Mouse (Mus musculus) embryonic facial prominence, embryonic 13.5 days (tissue): Measurements from ENCODE around the gene Fbxl3. TPM values are rescaled to one million over a fixed set of nuclear protein-coding genes. Genes with fewer than 3 reads are reported as not detected.

Experiments used
- ATAC-seq: fragments of 200-750 bp; cut with Nextera tagmentation; 2 replicates; pipeline ENCODE4 v1.8.0; 2017; ENCODE audit warnings: low read depth; ENCODE audit not compliant: insufficient number of reproducible peaks, insufficient read depth, low FRiP score, low TSS enrichment
- H3K27ac ChIP-seq: fragments of 300-500 bp; sonication (generic); 2 replicates; pipeline ENCODE4 v1.5.1; 2015; ENCODE audit warnings: moderate library complexity, mild to moderate bottlenecking, inconsistent platforms
- H3K27me3 ChIP-seq: fragments of 300-500 bp; sonication (generic); 2 replicates; pipeline ENCODE4 v1.6.1; 2015; ENCODE audit warnings: mild to moderate bottlenecking, inconsistent platforms
- H3K36me3 ChIP-seq: fragments of 300-500 bp; sonication (generic); 2 replicates; pipeline ENCODE4 v1.6.1; 2015; ENCODE audit warnings: mild to moderate bottlenecking, inconsistent platforms
- H3K4me1 ChIP-seq: fragments of 300-500 bp; sonication (generic); 2 replicates; pipeline ENCODE4 v1.6.1; 2015; ENCODE audit warnings: inconsistent platforms
- H3K4me2 ChIP-seq: fragments of 300-500 bp; sonication (generic); 2 replicates; pipeline ENCODE4 v1.6.1; 2015; ENCODE audit warnings: moderate library complexity, mild to moderate bottlenecking, inconsistent platforms
- H3K4me3 ChIP-seq: fragments of 300-500 bp; sonication (generic); 2 replicates; pipeline ENCODE4 v1.5.1; 2015; ENCODE audit warnings: mild to moderate bottlenecking, inconsistent platforms
- H3K9ac ChIP-seq: fragments of 300-500 bp; sonication (generic); 2 replicates; pipeline ENCODE4 v1.6.1; 2015; ENCODE audit warnings: mild to moderate bottlenecking, inconsistent platforms
- H3K9me3 ChIP-seq: fragments of 300-500 bp; sonication (generic); 2 replicates; pipeline ENCODE4 v1.6.1; 2016; ENCODE audit warnings: inconsistent platforms
- WGBS: fragments of 180-500 bp; shearing (Covaris S2); methylation state at CpG from one replicate; pipeline ENCODE4 v1.1.7; 2015; ENCODE audit warnings: mixed read lengths; 5-methylcytosine and 5-hydroxymethylcytosine counted together
- polyA plus RNA-seq: library from polyadenylated mRNA; unstranded; fragments of >200 nt; fragmentation: Nextera tagmentation; extraction: Ambion mirVana; gene quantifications from 2 replicates; pipeline ENCODE4 v1.2.1, GENCODE M21; 2015

Fbxl3 gene
- polyA plus RNA-seq, 1 experiment from 2014 or later, result 28.0 TPM

DNA sequence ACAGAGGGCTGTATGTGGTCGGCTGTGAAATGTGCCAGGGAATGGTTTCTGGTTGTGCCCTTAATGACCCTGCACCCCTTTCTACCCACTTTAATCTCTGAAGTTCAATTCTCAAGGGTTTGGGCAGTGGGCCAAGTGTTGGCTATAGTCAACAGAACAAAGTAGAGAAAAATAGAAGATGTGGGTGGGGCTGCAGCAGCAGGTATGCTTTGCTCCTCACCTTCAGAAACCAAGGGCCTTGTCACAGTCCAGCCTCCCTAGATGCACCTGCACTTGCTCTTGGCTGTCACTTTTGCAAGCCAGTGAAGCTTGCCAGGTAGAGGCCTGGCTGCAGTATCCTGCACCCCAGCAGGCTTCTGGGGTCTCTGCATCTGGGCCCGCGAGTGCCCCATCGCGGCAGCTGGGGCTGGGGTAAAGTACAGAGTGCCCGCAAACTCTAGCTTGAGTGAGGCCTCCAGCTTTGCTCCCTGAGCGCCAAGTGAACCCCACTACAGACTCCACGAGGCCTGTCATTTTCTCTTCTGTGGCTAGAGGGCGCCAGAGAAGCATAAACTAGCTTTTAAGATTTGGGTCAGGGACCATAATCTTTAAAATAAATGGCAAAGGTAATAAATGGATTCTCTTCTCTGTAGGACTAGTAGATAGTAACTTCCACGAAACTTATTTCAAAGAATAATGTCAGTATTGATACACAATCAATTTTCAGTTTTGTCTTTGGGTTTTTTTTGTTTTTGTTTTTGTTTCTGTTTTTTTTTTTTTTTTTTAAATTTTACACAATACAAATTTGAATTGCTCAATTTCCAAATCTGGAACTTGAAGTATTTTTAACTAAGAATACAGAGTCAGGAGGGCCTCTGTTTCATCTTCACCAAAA, 33.8 kb downstream of the Fbxl3 start:
- Histone ChIP-seq H3K27ac (no peak overlapping the region), H3K4me1 (peaks cover 6% of the 10 kb centered on the region; the same call in 1 of the 2 replicates), H3K4me2 (no peak overlapping the region), H3K36me3 (no peaks in the 10 kb centered on the region), H3K4me3 (no peak overlapping the region), H3K27me3 (no peaks in the 10 kb centered on the region), H3K9ac (no peak overlapping the region), H3K9me3 (no peaks in the 10 kb centered on the region)
- no peak for ATAC-seq
- 12% methylated on average over 10 of the region's 10 CpGs for WGBS

DNA sequence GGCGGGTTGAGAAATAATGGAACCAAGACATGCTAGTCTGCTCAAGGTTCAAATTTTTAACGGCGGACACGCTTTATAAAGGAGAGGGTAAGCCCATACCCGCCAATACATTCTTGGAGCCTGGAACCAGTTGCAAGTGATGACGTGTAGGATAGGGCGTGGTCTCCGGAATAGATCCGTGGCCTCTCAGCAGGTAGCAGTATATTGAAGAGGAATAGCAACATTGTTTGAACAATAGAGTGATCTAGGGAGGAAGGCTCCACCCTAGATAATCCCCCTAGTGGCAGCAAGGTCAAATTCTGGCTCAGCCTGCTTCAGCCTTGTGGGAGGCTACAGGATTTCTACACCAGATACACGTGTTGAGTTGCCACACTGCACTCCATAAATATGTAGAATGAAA, 39.9 kb downstream of the Fbxl3 start:
- no peaks in the 10 kb centered on the region for H3K36me3 ChIP-seq
- no peak overlapping the region for H3K4me3 ChIP-seq
- no peaks in the 10 kb centered on the region for H3K4me1 ChIP-seq
- no peaks in the 10 kb centered on the region for H3K27me3 ChIP-seq
- no peak for ATAC-seq
- H3K9ac ChIP-seq, result no peak overlapping the region
- no peak overlapping the region for H3K27ac ChIP-seq
- H3K4me2 ChIP-seq, result no peak overlapping the region
- no peaks in the 10 kb centered on the region for H3K9me3 ChIP-seq
- 83% methylated on average over 10 of the region's 10 CpGs for WGBS

DNA sequence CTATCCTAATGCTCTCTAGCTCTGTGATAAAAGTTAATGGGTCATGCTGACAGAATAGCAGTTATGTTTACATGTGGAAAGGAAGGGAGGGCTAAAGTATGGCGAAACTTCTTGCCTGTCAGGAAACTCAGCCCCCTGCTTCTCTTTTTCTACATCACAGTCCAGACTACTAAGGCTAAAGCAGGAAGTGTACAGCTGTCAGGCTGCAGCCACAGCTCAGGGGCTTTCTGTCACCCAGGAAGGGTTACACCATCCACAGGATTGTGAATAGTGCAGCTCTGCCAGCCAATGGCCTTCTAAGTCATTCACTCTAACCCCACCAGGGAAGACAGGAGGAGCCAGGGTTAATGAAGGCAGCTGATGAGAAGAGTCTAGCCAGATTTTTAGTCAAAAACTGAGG, 40.4 kb downstream of the Fbxl3 start:
- no peaks in the 10 kb centered on the region for H3K36me3 ChIP-seq
- no peaks in the 10 kb centered on the region for H3K4me1 ChIP-seq
- H3K9me3 ChIP-seq, result no peaks in the 10 kb centered on the region
- ATAC-seq, result no peak
- H3K9ac ChIP-seq, result no peak overlapping the region
- H3K27me3 ChIP-seq, result no peaks in the 10 kb centered on the region
- no peak overlapping the region for H3K4me2 ChIP-seq
- H3K27ac ChIP-seq, result no peak overlapping the region
- H3K4me3 ChIP-seq, result no peak overlapping the region
- 68% methylated on average over 1 of the region's 1 CpGs for WGBS

DNA sequence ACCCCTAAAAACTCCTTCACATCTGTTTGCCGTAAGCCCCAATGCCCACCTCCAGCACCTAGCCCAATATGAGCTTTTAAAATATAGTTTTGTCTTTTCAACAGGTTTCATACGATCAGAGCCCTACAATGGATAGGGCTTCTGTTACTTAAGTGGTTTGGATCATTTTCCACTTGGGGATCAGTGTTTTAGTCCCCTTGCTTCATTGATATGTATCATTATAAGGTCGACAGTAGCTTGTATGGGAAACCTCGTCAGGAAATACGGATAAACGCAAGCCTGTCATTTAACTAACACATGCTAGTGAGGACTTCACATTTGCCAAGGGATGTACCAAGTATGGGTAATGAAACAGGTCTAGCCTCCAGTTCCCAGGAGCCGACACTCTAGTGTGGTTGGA, 42.8 kb downstream of the Fbxl3 start:
- Histone ChIP-seq H3K27ac (no peak overlapping the region), H3K27me3 (no peaks in the 10 kb centered on the region), H3K9me3 (no peaks in the 10 kb centered on the region), H3K9ac (no peak overlapping the region), H3K4me1 (no peaks in the 10 kb centered on the region), H3K4me2 (no peak overlapping the region), H3K4me3 (no peak overlapping the region), H3K36me3 (no peaks in the 10 kb centered on the region)
- no peak for ATAC-seq
- WGBS, result 86% methylated on average over 7 of the region's 7 CpGs

DNA sequence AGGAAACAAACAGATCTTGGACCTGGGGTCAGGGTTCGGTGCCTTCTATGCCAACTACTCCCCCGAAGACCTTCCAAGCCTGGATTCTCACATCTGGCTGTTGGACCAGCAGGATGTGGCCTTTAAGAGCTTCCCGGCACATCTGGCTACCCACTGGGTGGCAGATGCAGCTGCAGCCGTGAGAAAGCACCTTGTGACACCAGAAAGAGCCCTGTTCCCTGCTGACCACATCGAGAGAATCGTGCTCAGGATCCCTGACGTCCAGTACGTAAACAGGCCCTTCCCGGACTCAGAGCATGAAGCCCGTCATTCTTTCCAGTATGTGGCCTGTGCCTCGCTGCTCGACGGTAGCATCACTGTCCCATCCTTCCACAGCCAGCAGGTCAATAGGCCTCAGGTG, 44.6 kb downstream of the Fbxl3 start:
- Histone ChIP-seq H3K27me3 (no peaks in the 10 kb centered on the region), H3K4me3 (no peak overlapping the region), H3K4me2 (no peak overlapping the region), H3K9ac (no peak overlapping the region), H3K4me1 (no peaks in the 10 kb centered on the region), H3K27ac (no peak overlapping the region), H3K9me3 (no peaks in the 10 kb centered on the region), H3K36me3 (no peaks in the 10 kb centered on the region)
- WGBS, result 85% methylated on average over 13 of the region's 13 CpGs
- no peak for ATAC-seq

DNA sequence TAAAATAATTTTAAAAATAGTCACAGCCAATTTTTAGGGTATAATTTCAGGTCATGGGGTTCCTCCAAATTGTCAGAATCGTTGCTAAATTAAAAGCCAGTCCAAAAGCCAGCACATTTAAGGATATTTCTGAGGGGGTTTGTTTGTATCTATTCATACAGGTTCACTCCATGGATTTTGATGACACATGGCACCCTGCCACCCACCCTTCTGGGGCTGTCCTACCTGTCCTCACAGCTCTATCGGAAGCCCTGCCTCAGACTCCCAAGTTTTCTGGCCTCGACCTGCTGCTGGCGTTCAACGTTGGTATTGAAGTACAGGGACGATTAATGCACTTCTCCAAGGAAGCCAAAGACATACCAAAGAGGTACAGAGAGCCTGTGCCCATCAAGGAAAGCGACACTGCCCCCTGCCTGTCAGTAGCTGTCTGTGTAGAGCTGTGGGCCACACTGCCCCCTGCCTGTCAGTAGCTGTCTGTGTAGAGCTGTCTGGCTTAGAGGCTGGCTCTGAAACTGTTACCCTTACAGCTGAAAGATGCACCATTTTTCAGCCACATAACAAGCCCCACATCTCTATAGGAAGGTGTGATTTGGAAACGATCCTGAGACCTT, 48.1 kb downstream of the Fbxl3 start:
- no peaks in the 10 kb centered on the region for H3K27me3 ChIP-seq
- no peaks in the 10 kb centered on the region for H3K36me3 ChIP-seq
- WGBS, result 39% methylated on average over 8 of the region's 8 CpGs
- H3K4me3 ChIP-seq, result no peak overlapping the region
- no peaks in the 10 kb centered on the region for H3K9me3 ChIP-seq
- no peak for ATAC-seq
- H3K27ac ChIP-seq, result no peak overlapping the region
- H3K4me1 ChIP-seq, result peaks cover 7% of the 10 kb centered on the region; the same call in 1 of the 2 replicates
- no peak overlapping the region for H3K4me2 ChIP-seq
- no peak overlapping the region for H3K9ac ChIP-seq

DNA sequence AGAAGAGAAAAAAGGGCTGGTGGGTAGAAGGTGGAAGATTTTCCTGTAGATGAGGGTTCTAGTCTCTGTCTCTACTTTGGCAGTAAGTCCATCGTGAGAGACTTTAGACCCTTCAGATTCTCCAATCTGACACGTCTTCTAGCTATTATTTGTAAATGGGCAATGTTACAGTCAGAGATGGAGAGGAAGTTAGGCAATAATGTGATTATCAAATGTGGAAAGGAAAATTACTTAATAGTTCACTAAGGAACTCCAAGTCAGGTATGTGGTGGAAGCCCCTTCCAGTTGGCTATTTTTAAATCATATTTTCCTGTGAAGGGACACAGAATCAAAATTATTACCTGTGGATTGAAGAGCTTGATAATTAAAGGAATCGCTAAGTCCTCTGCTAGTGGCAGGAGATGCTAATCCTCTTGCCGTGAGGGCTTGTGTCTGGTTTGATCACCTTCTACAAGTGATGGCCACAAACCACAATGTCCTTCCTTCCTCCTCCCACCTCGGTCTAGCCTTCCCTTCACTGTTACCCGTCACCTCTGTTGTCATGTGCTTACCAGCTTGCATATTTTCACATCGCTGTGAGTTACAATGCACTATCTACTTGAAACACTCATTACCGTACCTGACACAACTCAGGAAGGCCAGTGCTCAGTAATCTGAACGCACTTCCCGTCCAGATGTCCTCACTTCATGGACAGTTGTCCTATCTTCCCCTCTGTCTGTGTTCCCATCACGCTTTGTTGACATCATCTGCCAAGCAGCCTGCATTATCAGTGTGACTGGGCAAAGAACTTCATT, 50.9 kb downstream of the Fbxl3 start:
- Histone ChIP-seq H3K4me2 (no peak overlapping the region), H3K27me3 (no peaks in the 10 kb centered on the region), H3K4me3 (no peak overlapping the region), H3K4me1 (peaks cover 7% of the 10 kb centered on the region; the same call in 1 of the 2 replicates), H3K9ac (no peak overlapping the region), H3K36me3 (no peaks in the 10 kb centered on the region), H3K9me3 (no peaks in the 10 kb centered on the region), H3K27ac (no peak overlapping the region)
- no peak for ATAC-seq
- WGBS, result 84% methylated on average over 11 of the region's 11 CpGs

DNA sequence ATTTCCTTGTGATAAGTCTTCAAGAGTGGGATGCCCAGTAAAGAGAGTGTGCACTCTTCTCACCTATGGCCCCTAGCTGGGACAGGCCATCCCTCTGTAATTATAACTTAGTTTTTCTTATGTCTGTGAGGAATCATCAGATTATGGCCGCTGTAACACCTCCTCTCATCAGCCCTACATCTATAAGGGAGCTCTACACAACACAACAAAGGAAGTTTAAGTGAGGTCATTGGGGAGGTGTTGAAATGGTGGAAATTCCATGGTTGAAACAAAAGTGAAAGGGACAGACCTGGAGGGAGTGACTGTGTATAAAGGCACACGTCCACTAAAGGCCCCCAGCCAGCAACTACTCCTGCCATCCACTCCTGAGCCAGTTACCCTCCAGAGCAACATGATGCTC, 52.7 kb downstream of the Fbxl3 start, which contains the start of gene Acod1:
Gene Acod1 (plus strand): TSS at position 301 of the 400 bp plus-strand sequence.
- Histone ChIP-seq H3K9ac (no peak within 1 kb of the TSS), H3K36me3 (no peaks in the 10 kb centered on the region), H3K4me1 (peaks cover 7% of the 10 kb centered on the region; the same call in 1 of the 2 replicates), H3K4me3 (no peak within 1 kb of the TSS), H3K9me3 (no peaks in the 10 kb centered on the region), H3K27me3 (no peaks in the 10 kb centered on the region), H3K27ac (no peak within 1 kb of the TSS), H3K4me2 (no peak within 1 kb of the TSS)
- WGBS, result 84% methylated on average over 2 of the region's 2 CpGs
- no peak for ATAC-seq

DNA sequence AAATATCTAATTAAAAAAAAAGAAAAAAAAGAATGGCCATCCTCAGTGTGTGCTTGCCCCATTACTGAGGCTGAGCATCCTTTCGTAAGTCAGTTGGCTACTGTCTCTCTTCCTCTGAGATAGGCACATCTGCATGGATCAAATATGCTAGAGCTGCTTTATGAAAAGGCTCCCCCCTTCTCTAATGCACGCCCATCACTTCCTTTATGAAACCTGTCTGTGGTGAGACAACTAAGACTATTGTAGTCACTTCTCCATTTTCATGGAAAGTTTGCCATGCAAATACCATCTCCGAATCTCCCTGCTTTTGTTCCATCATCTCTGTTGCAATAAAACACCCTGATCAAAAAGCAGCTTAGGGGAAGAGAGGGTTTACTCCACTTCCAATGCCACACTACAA, 62.4 kb downstream of the Fbxl3 start:
- H3K4me1 ChIP-seq, result no peaks in the 10 kb centered on the region
- 87% methylated on average over 3 of the region's 3 CpGs for WGBS
- H3K9me3 ChIP-seq, result no peaks in the 10 kb centered on the region
- no peak overlapping the region for H3K27ac ChIP-seq
- H3K36me3 ChIP-seq, result no peaks in the 10 kb centered on the region
- H3K4me2 ChIP-seq, result no peak overlapping the region
- ATAC-seq, result no peak
- no peak overlapping the region for H3K9ac ChIP-seq
- no peak overlapping the region for H3K4me3 ChIP-seq
- H3K27me3 ChIP-seq, result no peaks in the 10 kb centered on the region

DNA sequence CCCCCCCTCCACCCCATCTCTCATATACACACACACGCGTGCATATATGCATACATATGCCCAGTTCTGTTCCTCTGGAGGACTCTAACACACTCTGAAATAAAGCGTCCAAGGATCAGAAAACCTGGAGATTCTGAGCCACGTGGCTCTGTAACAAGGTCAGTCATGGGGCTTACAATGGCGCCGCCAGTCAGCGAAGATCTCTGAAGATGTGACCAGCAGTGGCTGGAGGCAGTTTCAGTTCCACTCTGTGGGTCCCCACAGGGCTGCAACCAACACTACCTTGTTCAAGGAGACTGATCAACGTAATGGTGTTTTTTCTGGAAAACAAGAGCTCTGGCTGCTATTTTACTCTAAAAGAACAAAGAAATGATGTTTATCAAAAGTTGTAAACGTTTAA, 65.3 kb downstream of the Fbxl3 start:
- no peaks in the 10 kb centered on the region for H3K36me3 ChIP-seq
- ATAC-seq, result no peak
- H3K4me2 ChIP-seq, result no peak overlapping the region
- 85% methylated on average over 9 of the region's 9 CpGs for WGBS
- no peak overlapping the region for H3K4me3 ChIP-seq
- no peak overlapping the region for H3K27ac ChIP-seq
- no peaks in the 10 kb centered on the region for H3K4me1 ChIP-seq
- H3K27me3 ChIP-seq, result no peaks in the 10 kb centered on the region
- no peak overlapping the region for H3K9ac ChIP-seq
- H3K9me3 ChIP-seq, result no peaks in the 10 kb centered on the region

DNA sequence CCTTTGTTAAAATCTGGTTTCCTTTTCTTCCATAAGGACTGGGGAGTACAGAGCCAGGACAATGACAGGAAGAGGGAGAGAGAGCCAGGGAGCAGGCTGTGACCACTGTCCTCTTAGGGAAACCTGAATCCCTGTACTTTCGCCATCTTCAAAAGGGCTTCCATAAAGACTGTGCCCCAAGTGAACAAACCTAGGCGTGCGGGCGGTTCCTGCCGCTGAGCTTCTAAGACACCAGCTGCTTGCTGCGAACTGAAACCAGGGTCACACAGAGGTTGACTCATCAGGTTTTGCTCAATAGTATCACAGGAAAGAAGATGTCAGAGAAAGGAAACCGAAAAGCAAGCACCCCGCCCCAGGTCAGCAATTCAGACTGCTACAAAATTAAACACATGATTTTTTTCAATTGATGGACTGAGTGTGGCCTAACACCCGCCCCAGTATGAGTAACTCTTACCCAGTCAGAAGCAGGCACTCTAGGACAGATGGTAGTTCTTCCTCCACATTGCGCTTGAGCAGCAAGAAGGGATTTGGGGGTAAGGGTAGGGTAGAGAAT, 66.0 kb downstream of the Fbxl3 start:
- Histone ChIP-seq H3K27me3 (no peaks in the 10 kb centered on the region), H3K4me2 (no peak overlapping the region), H3K4me1 (no peaks in the 10 kb centered on the region), H3K9me3 (no peaks in the 10 kb centered on the region), H3K36me3 (no peaks in the 10 kb centered on the region), H3K27ac (no peak overlapping the region), H3K4me3 (no peak overlapping the region), H3K9ac (no peak overlapping the region)
- no peak for ATAC-seq
- WGBS, result 72% methylated on average over 10 of the region's 10 CpGs
